Mouse (Mus musculus) heart, adult 2 months (tissue): ENCODE results near the gene Adam19.

Experiments used
- CTCF ChIP-seq: fragments of 200-600 bp; IDR thresholded peaks from 2 replicates; pipeline ENCODE4 v1.8.1; 2022; ENCODE audit warnings: antibody characterized with exemption, mild to moderate bottlenecking, moderate library complexity
- EP300 ChIP-seq: fragments of 200-500 bp; IDR thresholded peaks from 2 replicates; pipeline ENCODE4 v1.6.1; 2011; ENCODE audit warnings: low read depth, low read length, control low read depth; ENCODE audit not compliant: insufficient read depth

- TF ChIP-seq EP300 (no peak), CTCF (no peak)
These were observed 120.4 kb downstream of the Adam19 start for GRCm38 (mm10) chr11:46176155-46176554.
